Mouse (Mus musculus): Measurements from ENCODE around the gene Sorcs2. TPM values are rescaled to one million over a fixed set of nuclear protein-coding genes. Genes with fewer than 3 reads are reported as not detected.
A peak's percentile ranks its signal among the peaks of the same experiment; 100 is the strongest.

The Sorcs2 gene
- total and polyA plus RNA-seq, 2 experiments from 2014 or later: 12.4 to 50.3 TPM

DNA sequence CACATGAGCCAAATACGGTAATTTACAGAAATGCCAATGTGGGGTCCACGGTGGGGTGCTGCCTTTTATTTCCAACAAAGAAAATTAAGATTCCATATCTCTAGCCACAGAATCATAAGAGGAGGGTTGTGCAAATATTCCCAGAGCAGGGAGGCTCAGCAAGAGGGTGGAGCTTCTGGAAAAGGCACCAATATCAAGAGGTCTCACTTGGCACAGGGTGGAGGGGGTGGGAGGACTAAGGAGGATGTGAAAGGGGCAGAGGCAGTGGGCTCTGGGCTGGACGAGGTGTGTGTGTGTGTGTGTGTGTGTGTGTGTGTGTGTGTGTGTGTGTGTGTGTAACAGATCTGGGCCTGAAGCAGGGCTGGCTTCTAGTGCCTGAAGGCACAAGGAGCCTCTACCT lies 297.5 kb downstream of the Sorcs2 start:
- Histone ChIP-seq H3K9me3 (ENCODE audit: low read length) (no peaks in the 10 kb centered on the region), H3K4me1 (ENCODE audit: insufficient read depth, low read length) (peaks cover 6% of the 10 kb centered on the region; the same call in 1 of the 2 replicates), H3K4me2 (ENCODE audit: low read depth, low read length) (no peak overlapping the region), H3K36me3 (ENCODE audit: insufficient read depth, low read length) (no peaks in the 10 kb centered on the region), H3K27me3 (ENCODE audit: insufficient read depth, low read length) (no peaks in the 10 kb centered on the region), H3K9ac (replicated peaks; ENCODE audit: low read length) (no peak overlapping the region), H3K27ac (no peak overlapping the region), H3K4me3 (ENCODE audit: low read length) (no peak overlapping the region)
- DNase-seq (ENCODE audit: low spot score): no peak
- 64% methylated on average over 3 of the region's 3 CpGs for WGBS
- ATAC-seq: no peak
- no peak for TF ChIP-seq CTCF (IDR thresholded peaks at IDR 0.05; ENCODE audit: low read depth)

DNA sequence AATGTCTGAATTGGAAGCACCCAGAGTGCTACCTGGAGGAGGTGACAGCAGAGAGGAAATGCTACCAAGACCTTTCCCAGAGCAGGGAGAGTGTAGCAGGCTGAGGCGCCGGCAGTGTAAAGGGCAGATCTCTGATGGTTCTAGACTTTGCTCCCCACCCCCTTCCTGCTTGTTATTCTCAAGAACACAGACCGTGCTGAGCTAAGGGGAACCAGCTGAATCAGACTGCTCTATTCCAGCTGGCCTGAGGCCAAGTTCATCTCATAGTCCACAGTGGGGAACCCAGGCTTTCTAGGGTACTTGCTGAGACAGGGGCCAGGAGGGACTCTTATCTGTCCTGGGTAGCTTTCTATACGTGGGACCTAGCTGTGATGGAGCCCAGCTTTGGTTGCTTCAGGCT lies 298.3 kb downstream of the Sorcs2 start:
- no peak overlapping the region for H3K4me3 ChIP-seq (ENCODE audit: low read length)
- H3K36me3 ChIP-seq (ENCODE audit: insufficient read depth, low read length): no peaks in the 10 kb centered on the region
- H3K27ac ChIP-seq: no peak overlapping the region
- no peak for ATAC-seq
- H3K9ac ChIP-seq (replicated peaks; ENCODE audit: low read length): no peak overlapping the region
- WGBS: 59% methylated on average over 4 of the region's 4 CpGs
- H3K4me1 ChIP-seq (ENCODE audit: insufficient read depth, low read length): peaks cover 6% of the 10 kb centered on the region; the same call in 1 of the 2 replicates
- H3K4me2 ChIP-seq (ENCODE audit: low read depth, low read length): no peak overlapping the region
- H3K9me3 ChIP-seq (ENCODE audit: low read length): no peaks in the 10 kb centered on the region
- no peak for TF ChIP-seq CTCF (IDR thresholded peaks at IDR 0.05; ENCODE audit: low read depth)
- no peaks in the 10 kb centered on the region for H3K27me3 ChIP-seq (ENCODE audit: insufficient read depth, low read length)
- DNase-seq (ENCODE audit: low spot score): peak; percentile 28

DNA sequence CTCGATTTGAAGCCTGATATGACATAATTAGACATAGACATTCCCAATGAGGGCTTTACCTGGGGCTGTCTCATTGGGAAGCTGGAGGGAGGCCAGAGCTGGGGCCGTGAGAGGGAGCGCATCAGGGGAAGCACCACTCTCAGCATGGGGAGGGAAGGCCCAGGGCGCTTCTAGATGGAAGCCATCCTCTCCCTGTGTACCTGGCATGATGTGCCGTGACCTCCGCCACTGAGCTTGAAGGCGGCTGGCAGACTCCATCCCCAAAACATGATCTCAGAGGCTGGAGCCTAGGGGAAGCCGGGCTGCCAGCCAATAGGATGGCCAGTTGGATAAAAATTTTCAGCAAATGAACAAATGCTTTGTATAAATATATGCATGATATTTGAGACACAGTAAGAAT lies 301.9 kb downstream of the Sorcs2 start:
- peaks cover 6% of the 10 kb centered on the region; the same call in 1 of the 2 replicates for H3K4me1 ChIP-seq (ENCODE audit: insufficient read depth, low read length)
- H3K27me3 ChIP-seq (ENCODE audit: insufficient read depth, low read length): no peaks in the 10 kb centered on the region
- H3K9ac ChIP-seq (replicated peaks; ENCODE audit: low read length): no peak overlapping the region
- H3K27ac ChIP-seq: no peak overlapping the region
- 0 out of 2 replicates have a peak, but pooled peaks have one; percentile 19 for ATAC-seq
- no peak overlapping the region for H3K4me3 ChIP-seq (ENCODE audit: low read length)
- no peaks in the 10 kb centered on the region for H3K36me3 ChIP-seq (ENCODE audit: insufficient read depth, low read length)
- no peaks in the 10 kb centered on the region for H3K9me3 ChIP-seq (ENCODE audit: low read length)
- WGBS: 56% methylated on average over 8 of the region's 8 CpGs
- no peak for TF ChIP-seq CTCF (IDR thresholded peaks at IDR 0.05; ENCODE audit: low read depth)
- H3K4me2 ChIP-seq (ENCODE audit: low read depth, low read length): no peak overlapping the region
- no peak for DNase-seq (ENCODE audit: low spot score)

DNA sequence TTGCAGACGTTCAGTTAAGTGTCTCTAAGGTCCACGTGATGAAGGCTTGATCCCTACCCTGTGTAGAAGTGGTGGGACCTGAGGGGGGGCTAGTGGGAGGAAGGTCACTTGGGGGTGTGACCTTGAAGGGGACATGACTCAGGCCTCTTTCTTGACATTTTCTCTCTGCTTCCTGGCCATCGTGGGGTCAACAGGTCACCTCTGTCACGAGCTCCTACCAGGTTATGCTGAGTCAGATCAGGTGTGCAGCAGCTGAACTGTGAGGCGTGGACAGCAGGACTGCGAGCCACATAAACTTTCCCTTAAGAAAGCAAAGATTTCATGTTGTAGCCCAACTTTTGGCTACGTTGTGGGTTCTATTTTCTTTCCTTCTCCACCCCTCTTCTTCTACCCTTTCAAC lies 307.9 kb downstream of the Sorcs2 start:
- H3K9ac ChIP-seq (replicated peaks; ENCODE audit: low read length): no peak overlapping the region
- 80% methylated on average over 7 of the region's 7 CpGs for WGBS
- no peaks in the 10 kb centered on the region for H3K27me3 ChIP-seq (ENCODE audit: insufficient read depth, low read length)
- ATAC-seq (no peak), DNase-seq (ENCODE audit: low spot score) (no peak)
- no peaks in the 10 kb centered on the region for H3K36me3 ChIP-seq (ENCODE audit: insufficient read depth, low read length)
- no peaks in the 10 kb centered on the region for H3K9me3 ChIP-seq (ENCODE audit: low read length)
- H3K27ac ChIP-seq: no peak overlapping the region
- no peak for TF ChIP-seq CTCF (IDR thresholded peaks at IDR 0.05; ENCODE audit: low read depth)
- H3K4me1 ChIP-seq (ENCODE audit: insufficient read depth, low read length): no peaks in the 10 kb centered on the region
- no peak overlapping the region for H3K4me3 ChIP-seq (ENCODE audit: low read length)
- H3K4me2 ChIP-seq (ENCODE audit: low read depth, low read length): no peak overlapping the region

DNA sequence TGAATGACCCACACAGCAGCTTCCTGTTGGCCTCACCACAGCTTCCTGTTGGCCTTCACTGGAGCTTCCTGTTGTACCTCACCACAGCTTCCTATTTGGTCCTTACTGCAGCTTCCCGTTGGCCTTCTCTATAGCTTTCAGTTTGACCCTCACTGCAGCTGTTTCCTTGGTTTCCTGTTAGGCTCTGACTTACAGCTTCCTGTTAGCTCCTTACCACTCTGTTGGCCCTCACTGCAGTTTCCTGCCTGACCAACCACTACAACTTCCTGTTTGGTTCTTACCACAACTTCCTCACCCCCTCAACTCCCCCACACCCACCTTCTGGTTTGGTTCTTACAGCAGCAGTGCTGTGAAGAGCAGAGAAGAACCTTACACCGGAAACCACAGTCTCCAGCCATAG lies 308.7 kb downstream of the Sorcs2 start:
- 90% methylated on average over 2 of the region's 2 CpGs for WGBS

DNA sequence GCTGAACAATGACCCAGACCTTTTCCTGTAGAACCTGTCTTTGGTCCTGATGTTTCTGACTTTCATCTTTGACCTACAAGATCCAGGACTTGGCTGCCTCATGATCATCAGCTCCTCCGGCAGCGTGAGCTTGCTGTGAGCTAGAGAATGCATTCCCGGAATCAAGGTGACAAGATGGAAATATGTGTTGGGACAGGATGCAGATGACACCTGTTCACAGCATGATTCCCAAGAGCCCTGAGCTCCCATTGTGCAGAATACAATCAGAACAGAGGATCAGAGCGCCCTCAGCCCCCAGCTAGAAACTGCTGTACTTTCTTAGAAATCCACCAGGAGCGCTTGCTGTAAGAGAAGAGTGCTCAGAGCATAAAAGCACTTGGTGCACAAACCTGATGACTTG lies 311.0 kb downstream of the Sorcs2 start:
- Histone ChIP-seq H3K9me3 (ENCODE audit: low read length) (no peaks in the 10 kb centered on the region), H3K27me3 (ENCODE audit: insufficient read depth, low read length) (no peaks in the 10 kb centered on the region), H3K4me1 (ENCODE audit: insufficient read depth, low read length) (no peaks in the 10 kb centered on the region), H3K36me3 (ENCODE audit: insufficient read depth, low read length) (no peaks in the 10 kb centered on the region), H3K27ac (no peak overlapping the region), H3K9ac (replicated peaks; ENCODE audit: low read length) (no peak overlapping the region), H3K4me2 (ENCODE audit: low read depth, low read length) (no peak overlapping the region), H3K4me3 (ENCODE audit: low read length) (no peak overlapping the region)
- 82% methylated on average over 5 of the region's 5 CpGs for WGBS
- DNase-seq (ENCODE audit: low spot score) (no peak), ATAC-seq (no peak)
- TF ChIP-seq CTCF (IDR thresholded peaks at IDR 0.05; ENCODE audit: low read depth): no peak; the same call in 1 of the 2 replicates

More for the DNA sequence above, 308.7 kb downstream of the Sorcs2 start:
- Histone ChIP-seq H3K27ac (no peak overlapping the region), H3K4me1 (ENCODE audit: insufficient read depth, low read length) (no peaks in the 10 kb centered on the region), H3K9me3 (ENCODE audit: low read length) (no peaks in the 10 kb centered on the region), H3K9ac (replicated peaks; ENCODE audit: low read length) (no peak overlapping the region), H3K27me3 (ENCODE audit: insufficient read depth, low read length) (no peaks in the 10 kb centered on the region), H3K4me2 (ENCODE audit: low read depth, low read length) (no peak overlapping the region), H3K4me3 (ENCODE audit: low read length) (no peak overlapping the region), H3K36me3 (ENCODE audit: insufficient read depth, low read length) (no peaks in the 10 kb centered on the region)
- DNase-seq (ENCODE audit: low spot score): no peak
- no peak for ATAC-seq
- no peak for TF ChIP-seq CTCF (IDR thresholded peaks at IDR 0.05; ENCODE audit: low read depth)

DNA sequence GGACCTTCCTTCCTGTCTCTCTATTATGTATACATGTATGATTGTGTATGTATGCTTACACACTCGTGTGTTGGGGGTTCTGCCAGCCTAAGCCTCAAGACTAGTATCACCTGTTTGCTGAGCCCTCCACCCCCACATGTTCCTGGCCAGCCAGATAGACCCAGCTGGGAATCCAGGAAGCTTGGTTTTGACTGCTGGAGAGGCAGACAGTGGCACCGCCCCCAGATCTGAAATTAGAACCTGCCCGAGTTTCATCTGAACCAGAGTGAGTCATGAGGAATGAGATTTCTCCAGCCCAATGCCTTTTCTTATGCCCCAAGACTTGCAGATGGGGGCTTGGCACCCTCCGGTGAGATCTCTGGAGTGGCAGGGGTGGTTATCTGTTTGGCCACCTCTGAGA lies 312.3 kb downstream of the Sorcs2 start:
- H3K4me1 ChIP-seq (ENCODE audit: insufficient read depth, low read length): no peaks in the 10 kb centered on the region
- no peaks in the 10 kb centered on the region for H3K9me3 ChIP-seq (ENCODE audit: low read length)
- 81% methylated on average over 4 of the region's 4 CpGs for WGBS
- no peak overlapping the region for H3K9ac ChIP-seq (replicated peaks; ENCODE audit: low read length)
- no peak overlapping the region for H3K4me3 ChIP-seq (ENCODE audit: low read length)
- no peak for TF ChIP-seq CTCF (IDR thresholded peaks at IDR 0.05; ENCODE audit: low read depth)
- no peak overlapping the region for H3K27ac ChIP-seq
- DNase-seq (ENCODE audit: low spot score) (no peak), ATAC-seq (no peak)
- no peaks in the 10 kb centered on the region for H3K36me3 ChIP-seq (ENCODE audit: insufficient read depth, low read length)
- no peak overlapping the region for H3K4me2 ChIP-seq (ENCODE audit: low read depth, low read length)
- H3K27me3 ChIP-seq (ENCODE audit: insufficient read depth, low read length): no peaks in the 10 kb centered on the region
